Mouse (Mus musculus) testis, adult 2 months (tissue): ENCODE results near the gene Creb5.

Experiments
- CTCF ChIP-seq: fragments of 200-500 bp; IDR thresholded peaks from 2 replicates; pipeline ENCODE4 v1.5.1; 2012; ENCODE audit warnings: low read depth, mild to moderate bottlenecking, inconsistent platforms, low read length, moderate library complexity; ENCODE audit not compliant: control insufficient read depth, insufficient read depth, insufficient replicate concordance
- POLR2A ChIP-seq: fragments of 200-500 bp; IDR thresholded peaks from 2 replicates; pipeline ENCODE4 v1.6.1; 2012; ENCODE audit warnings: low read depth, mild to moderate bottlenecking, inconsistent platforms, low read length, moderate library complexity; ENCODE audit not compliant: control insufficient read depth

- no peak for TF ChIP-seq POLR2A
- TF ChIP-seq CTCF = no peak
Observed at GRCm38 (mm10) chr6:53445862-53446460, 158.9 kb downstream of the Creb5 start.
